Mouse (Mus musculus): ENCODE data around the gene Hspg2. TPM values are rescaled to one million over a fixed set of nuclear protein-coding genes. Genes with fewer than 3 reads are reported as not detected.
A peak's percentile ranks its signal among the peaks of the same experiment; 100 is the strongest.

The Hspg2 gene
- polyA plus RNA-seq, 1 experiment from 2014 or later: 20.9 TPM

GRCm38 (mm10) chr4:137594496-137595270 is 126.1 kb downstream of the Hspg2 start:
- 4% methylated on average over 40 of the region's 40 CpGs for WGBS
- peak; percentile 27 for ATAC-seq
- H3K4me1 ChIP-seq (replicated peaks): peaks cover 23% of the 10 kb centered on the region
- H3K36me3 ChIP-seq: no peaks in the 10 kb centered on the region
- H3K4me3 ChIP-seq (replicated peaks): peak overlapping the region; percentile 98
- no peaks in the 10 kb centered on the region for H3K27me3 ChIP-seq (replicated peaks)
- no peaks in the 10 kb centered on the region for H3K9me3 ChIP-seq
- peak overlapping the region; percentile 74 for H3K4me2 ChIP-seq (replicated peaks)
- peak overlapping the region; percentile 86 for H3K9ac ChIP-seq
- H3K27ac ChIP-seq: peak overlapping the region; percentile 98

GRCm38 (mm10) chr4:137597098-137597630 is 128.6 kb downstream of the Hspg2 start:
- H3K4me2 ChIP-seq (replicated peaks): no peak overlapping the region
- H3K4me1 ChIP-seq (replicated peaks): peaks cover 27% of the 10 kb centered on the region
- no peaks in the 10 kb centered on the region for H3K36me3 ChIP-seq
- 92% methylated on average over 4 of the region's 4 CpGs for WGBS
- no peak overlapping the region for H3K4me3 ChIP-seq (replicated peaks)
- no peak overlapping the region for H3K27ac ChIP-seq
- no peak for ATAC-seq
- H3K9ac ChIP-seq: no peak overlapping the region
- no peaks in the 10 kb centered on the region for H3K27me3 ChIP-seq (replicated peaks)
- no peaks in the 10 kb centered on the region for H3K9me3 ChIP-seq

- ATAC-seq: no peak
- no peak overlapping the region for H3K27ac ChIP-seq
These were observed 130.0 kb downstream of the Hspg2 start for GRCm38 (mm10) chr4:137598577-137598976.

DNA sequence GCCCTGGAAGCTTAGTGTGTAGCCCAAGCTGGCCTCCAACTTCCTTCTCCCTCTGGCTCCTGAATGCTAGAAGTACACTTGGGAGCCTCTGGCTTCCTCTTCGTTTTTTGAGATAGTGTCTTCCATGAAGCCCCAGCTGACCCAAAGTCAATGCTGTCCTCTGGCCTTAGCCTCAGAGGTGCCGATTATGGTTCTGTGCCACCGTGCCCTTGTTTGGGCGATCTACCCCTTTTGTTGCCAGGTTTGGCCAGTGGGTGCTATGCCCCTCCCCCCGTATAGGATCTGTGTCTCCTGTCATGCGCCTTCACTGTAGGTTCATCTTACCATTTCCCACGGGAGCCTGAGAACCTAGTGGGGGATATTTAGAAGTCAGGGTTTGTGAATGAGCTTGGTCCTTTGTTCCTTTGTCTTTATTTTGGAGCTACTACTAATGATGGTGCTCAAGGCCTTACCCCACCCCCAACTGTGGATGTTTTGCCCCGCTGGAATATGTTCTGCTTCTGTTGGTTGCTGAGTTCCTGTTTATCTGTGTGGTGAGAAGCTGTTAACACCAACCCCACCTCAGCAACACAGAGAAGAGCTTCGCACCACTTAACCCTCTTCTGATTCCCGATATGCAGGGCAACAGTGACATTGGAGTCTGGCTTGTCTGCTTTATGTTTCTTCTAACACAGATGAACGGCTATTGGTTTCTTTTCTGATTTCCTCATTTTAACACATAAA is 135.0 kb downstream of the Hspg2 start:
- no peak overlapping the region for H3K9ac ChIP-seq
- ATAC-seq: no peak
- H3K9me3 ChIP-seq: no peaks in the 10 kb centered on the region
- no peak overlapping the region for H3K4me2 ChIP-seq (replicated peaks)
- H3K36me3 ChIP-seq: peaks cover 21% of the 10 kb centered on the region
- H3K4me3 ChIP-seq (replicated peaks): no peak overlapping the region
- H3K27ac ChIP-seq: no peak overlapping the region
- no peaks in the 10 kb centered on the region for H3K27me3 ChIP-seq (replicated peaks)
- 76% methylated on average over 11 of the region's 11 CpGs for WGBS
- peaks cover 12% of the 10 kb centered on the region for H3K4me1 ChIP-seq (replicated peaks)

More at GRCm38 (mm10) chr4:137598577-137598976, 130.0 kb downstream of the Hspg2 start:
- H3K4me1 ChIP-seq (replicated peaks): peaks cover 27% of the 10 kb centered on the region
- no peak overlapping the region for H3K4me3 ChIP-seq (replicated peaks)
- no peak overlapping the region for H3K9ac ChIP-seq
- WGBS: 83% methylated on average over 5 of the region's 5 CpGs
- H3K27me3 ChIP-seq (replicated peaks): no peaks in the 10 kb centered on the region
- no peaks in the 10 kb centered on the region for H3K36me3 ChIP-seq
- H3K4me2 ChIP-seq (replicated peaks): no peak overlapping the region
- no peaks in the 10 kb centered on the region for H3K9me3 ChIP-seq

DNA sequence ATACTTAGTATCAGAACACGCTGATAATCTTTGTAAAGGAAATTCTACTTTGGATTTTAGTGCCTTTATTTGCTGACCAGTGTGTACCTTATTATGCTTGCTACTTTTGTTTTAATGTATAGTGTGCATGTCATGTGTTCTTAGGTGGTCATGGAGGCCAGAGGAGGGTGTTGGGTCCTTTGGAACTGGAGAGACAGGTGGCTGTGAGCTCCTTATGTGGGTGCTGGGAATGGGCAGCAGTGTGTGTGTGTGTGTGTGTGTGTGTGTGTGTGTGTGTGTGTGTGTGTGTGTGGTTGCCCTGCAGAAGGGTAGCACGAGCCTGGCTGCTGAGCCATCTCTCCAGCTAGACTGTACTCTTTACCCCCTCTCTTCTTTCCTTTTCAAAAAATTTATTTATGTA is 138.5 kb downstream of the Hspg2 start:
- H3K9ac ChIP-seq: no peak overlapping the region
- H3K4me2 ChIP-seq (replicated peaks): no peak overlapping the region
- 100% methylated on average over 2 of the region's 2 CpGs for WGBS
- H3K36me3 ChIP-seq: peaks cover 40% of the 10 kb centered on the region
- no peaks in the 10 kb centered on the region for H3K27me3 ChIP-seq (replicated peaks)
- no peak for ATAC-seq
- no peaks in the 10 kb centered on the region for H3K9me3 ChIP-seq
- H3K4me3 ChIP-seq (replicated peaks): no peak overlapping the region
- peaks cover 6% of the 10 kb centered on the region; the same call in 1 of the 2 replicates for H3K4me1 ChIP-seq (replicated peaks)
- no peak overlapping the region for H3K27ac ChIP-seq

DNA sequence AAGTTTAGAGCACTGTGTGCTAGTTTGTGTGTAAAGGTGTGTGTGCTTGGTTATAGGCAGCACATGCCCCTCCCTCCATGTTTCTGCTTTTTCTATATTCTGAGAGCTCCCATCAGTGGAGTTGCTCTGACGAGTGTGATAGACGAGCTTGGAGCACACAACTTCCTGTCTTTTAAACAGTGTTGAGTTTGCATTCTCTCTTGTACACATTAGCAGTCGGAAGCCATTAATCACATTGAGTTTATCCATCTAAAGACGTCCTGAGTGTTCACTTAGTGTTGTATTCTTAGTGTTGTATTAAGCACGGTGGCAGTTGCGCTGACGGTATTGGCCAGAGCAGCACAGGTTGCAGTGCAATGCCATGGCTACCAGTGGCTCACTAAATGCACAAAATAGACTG is 140.7 kb downstream of the Hspg2 start:
- Histone ChIP-seq H3K4me2 (replicated peaks) (no peak overlapping the region), H3K4me1 (replicated peaks) (peaks cover 6% of the 10 kb centered on the region; the same call in 1 of the 2 replicates), H3K4me3 (replicated peaks) (no peak overlapping the region), H3K27ac (no peak overlapping the region), H3K27me3 (replicated peaks) (no peaks in the 10 kb centered on the region), H3K9ac (no peak overlapping the region), H3K36me3 (peaks cover 55% of the 10 kb centered on the region), H3K9me3 (no peaks in the 10 kb centered on the region)
- ATAC-seq: no peak
- 52% methylated on average over 7 of the region's 7 CpGs for WGBS

DNA sequence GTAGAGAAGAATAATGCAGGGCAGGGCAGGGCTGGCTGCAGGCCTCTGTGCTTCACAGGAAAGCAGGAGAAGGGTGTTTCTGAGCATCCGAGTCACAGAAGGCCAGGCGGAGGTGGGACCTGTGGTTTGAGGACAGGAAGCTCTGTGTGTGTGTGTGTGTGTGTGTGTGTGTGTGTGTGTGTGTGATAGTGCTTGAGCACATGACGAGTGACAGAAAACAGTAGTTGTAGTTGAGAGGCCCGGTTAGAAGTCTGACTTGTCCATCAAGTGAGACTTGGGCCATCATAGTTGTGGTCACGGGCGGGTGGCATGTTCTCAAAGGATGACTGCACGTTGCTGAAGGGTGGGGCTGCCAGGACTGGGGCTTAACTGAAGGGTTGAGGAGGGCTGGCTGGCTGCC is 141.1 kb downstream of the Hspg2 start:
- WGBS: 64% methylated on average over 7 of the region's 7 CpGs
- H3K4me2 ChIP-seq (replicated peaks): no peak overlapping the region
- peaks cover 6% of the 10 kb centered on the region; the same call in 1 of the 2 replicates for H3K4me1 ChIP-seq (replicated peaks)
- no peak for ATAC-seq
- H3K27ac ChIP-seq: no peak overlapping the region
- no peak overlapping the region for H3K9ac ChIP-seq
- peaks cover 54% of the 10 kb centered on the region for H3K36me3 ChIP-seq
- H3K27me3 ChIP-seq (replicated peaks): no peaks in the 10 kb centered on the region
- no peaks in the 10 kb centered on the region for H3K9me3 ChIP-seq
- H3K4me3 ChIP-seq (replicated peaks): no peak overlapping the region

DNA sequence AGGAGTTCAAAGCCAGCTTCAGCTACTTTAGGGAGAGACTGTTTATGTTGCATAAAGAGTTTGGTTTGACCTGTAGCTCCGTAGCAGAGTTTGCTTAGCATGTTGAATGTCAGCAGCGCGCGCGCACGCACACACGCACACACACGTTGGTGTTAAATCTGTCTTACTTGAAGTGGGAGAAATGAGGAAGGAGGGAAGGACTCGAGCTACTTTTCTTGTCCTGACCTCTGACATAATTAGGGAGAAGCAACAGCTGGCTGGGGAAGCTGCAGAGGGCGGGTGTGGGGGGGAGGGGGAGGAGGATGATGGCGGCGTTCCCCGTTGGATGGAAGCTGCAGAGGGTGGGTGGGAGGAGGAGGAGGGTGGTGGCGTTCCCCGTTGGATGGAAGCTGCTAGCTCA is 141.7 kb downstream of the Hspg2 start:
- Histone ChIP-seq H3K27me3 (replicated peaks) (no peaks in the 10 kb centered on the region), H3K4me3 (replicated peaks) (no peak overlapping the region), H3K36me3 (peaks cover 54% of the 10 kb centered on the region), H3K4me1 (replicated peaks) (peaks cover 6% of the 10 kb centered on the region; the same call in 1 of the 2 replicates), H3K9me3 (no peaks in the 10 kb centered on the region), H3K4me2 (replicated peaks) (no peak overlapping the region), H3K9ac (no peak overlapping the region), H3K27ac (no peak overlapping the region)
- 57% methylated on average over 15 of the region's 15 CpGs for WGBS
- ATAC-seq: no peak

Other genes with a start within 250 kb of the Hspg2 start
- gene Wnt4, start 191.3 kb upstream of the Hspg2 start, polyA plus RNA-seq (2015; fragmentation: Nextera tagmentation; extraction: Ambion mirVana): 2.8 and 4.0 TPM in 2 replicates
- 653 and 697 TPM in 2 replicates for gene Cdc42, start 111.0 kb upstream of the Hspg2 start, polyA plus RNA-seq (2015; fragmentation: Nextera tagmentation; extraction: Ambion mirVana)
- gene Cela3a, start 59.0 kb upstream of the Hspg2 start, polyA plus RNA-seq (2015; fragmentation: Nextera tagmentation; extraction: Ambion mirVana): not detected in 2 replicates
- gene Cela3b, start 38.2 kb upstream of the Hspg2 start, polyA plus RNA-seq (2015; fragmentation: Nextera tagmentation; extraction: Ambion mirVana): 74.8 and 281 TPM in 2 replicates
- gene 1700013G24Rik, start 15.5 kb upstream of the Hspg2 start, polyA plus RNA-seq (2015; fragmentation: Nextera tagmentation; extraction: Ambion mirVana): not detected in 2 replicates
- not detected in 2 replicates for gene Ldlrad2, start 105.8 kb downstream of the Hspg2 start, polyA plus RNA-seq (2015; fragmentation: Nextera tagmentation; extraction: Ambion mirVana)
- 61.2 and 62.0 TPM in 2 replicates for gene Usp48, start 125.0 kb downstream of the Hspg2 start, polyA plus RNA-seq (2015; fragmentation: Nextera tagmentation; extraction: Ambion mirVana)
- 22.7 and 47.2 TPM in 2 replicates for gene Rap1gap, start 196.0 kb downstream of the Hspg2 start, polyA plus RNA-seq (2015; fragmentation: Nextera tagmentation; extraction: Ambion mirVana)

Measured in intestine, embryonic 15.5 days (tissue).